Mouse (Mus musculus) forebrain, postnatal 0 days (tissue): ENCODE measurements around the gene Chl1. TPM values are rescaled to one million over a fixed set of nuclear protein-coding genes. Genes with fewer than 3 reads are reported as not detected.
A peak's percentile ranks its signal among the peaks of the same experiment; 100 is the strongest.

Source experiments
- ATAC-seq: fragments of 200-750 bp; cut with Nextera tagmentation; 2 replicates; pipeline ENCODE4 v1.8.0; 2017; ENCODE audit warnings: mild to moderate bottlenecking, moderate library complexity
- DNase-seq: peaks from one replicate; pipeline ENCODE4 v3.0.0-alpha.2; 2015
- H3K27ac ChIP-seq: fragments of 300-500 bp; sonication (generic); 2 replicates; pipeline ENCODE4 v1.5.1; 2014; ENCODE audit warnings: low read depth, mild to moderate bottlenecking, antibody characterized with exemption, low read length, moderate library complexity, mixed read lengths
- H3K27me3 ChIP-seq: fragments of 300-500 bp; sonication (generic); 2 replicates; pipeline ENCODE4 v1.6.1; 2014; ENCODE audit warnings: mild to moderate bottlenecking, low read length, mixed read lengths; ENCODE audit not compliant: insufficient read depth
- H3K36me3 ChIP-seq: fragments of 300-500 bp; sonication (generic); 2 replicates; pipeline ENCODE4 v1.6.1; 2014; ENCODE audit warnings: mild to moderate bottlenecking, moderate library complexity; ENCODE audit not compliant: insufficient read depth
- H3K4me1 ChIP-seq: fragments of 300-500 bp; sonication (generic); 2 replicates; pipeline ENCODE4 v1.6.1; 2014; ENCODE audit warnings: antibody characterized with exemption; ENCODE audit not compliant: insufficient read depth
- H3K4me2 ChIP-seq: fragments of 300-500 bp; sonication (generic); 2 replicates; pipeline ENCODE4 v1.6.1; 2014; ENCODE audit warnings: low read depth, mild to moderate bottlenecking, moderate library complexity
- H3K4me3 ChIP-seq: fragments of 300-500 bp; sonication (generic); 2 replicates; pipeline ENCODE4 v1.5.1; 2014; ENCODE audit warnings: low read depth, low read length, mixed read lengths
- H3K9ac ChIP-seq: fragments of 300-500 bp; sonication (generic); 2 replicates; pipeline ENCODE4 v1.6.1; 2014; ENCODE audit warnings: mild to moderate bottlenecking
- H3K9me3 ChIP-seq: fragments of 300-500 bp; sonication (generic); 2 replicates; pipeline ENCODE4 v1.6.1; 2016; ENCODE audit warnings: low read length
- CTCF ChIP-seq: sonication (generic); IDR thresholded peaks from 2 replicates; pipeline ENCODE4 v1.5.1; 2016; ENCODE audit warnings: antibody characterized with exemption, control low read depth, low read depth
- WGBS: fragments of 180-500 bp; shearing (Covaris S2); extraction: QIAGEN DNeasy Blood & Tissue Kit; methylation state at CpG from one replicate; pipeline ENCODE4 v1.1.7; 2014; 5-methylcytosine and 5-hydroxymethylcytosine counted together
- polyA plus RNA-seq: library from polyadenylated mRNA; unstranded; fragments of >200 nt; fragmentation: Nextera tagmentation; extraction: Ambion mirVana; gene quantifications from 2 replicates; pipeline ENCODE4 v1.2.1, GENCODE M21; 2015
- total RNA-seq: library from RNA; depleted of rRNA; stranded (reverse); fragments of >200 nt; gene quantifications from 2 replicates; pipeline ENCODE4 v1.2.3, GENCODE M21; 2014; rRNA removed

Gene Chl1
- total RNA-seq (317 and 347 TPM in 2 replicates), polyA plus RNA-seq (131 and 173 TPM in 2 replicates)

GRCm38 (mm10) chr6:103510392-103511289, at the start of gene Chl1:
Gene Chl1 (plus strand): TSS chr6:103510586.
- peaks cover 11% of the 10 kb centered on the region for H3K4me1 ChIP-seq
- TF ChIP-seq CTCF, result no peak
- peak within 1 kb of the TSS; percentile 59 for H3K4me2 ChIP-seq
- DNase-seq (peak; percentile 71), ATAC-seq (peak; percentile 34)
- H3K27ac ChIP-seq, result peak within 1 kb of the TSS; percentile 94
- no peaks in the 10 kb centered on the region for H3K9me3 ChIP-seq
- H3K9ac ChIP-seq, result peak within 1 kb of the TSS; percentile 82
- H3K27me3 ChIP-seq, result no peaks in the 10 kb centered on the region
- WGBS, result 3% methylated on average over 25 of the region's 25 CpGs
- no peaks in the 10 kb centered on the region for H3K36me3 ChIP-seq
- H3K4me3 ChIP-seq, result peak within 1 kb of the TSS; percentile 59

GRCm38 (mm10) chr6:103465479-103466080, 44.8 kb upstream of the Chl1 start:
- Histone ChIP-seq H3K36me3 (no peaks in the 10 kb centered on the region), H3K9me3 (no peaks in the 10 kb centered on the region), H3K9ac (no peak overlapping the region), H3K27me3 (no peaks in the 10 kb centered on the region), H3K4me1 (no peaks in the 10 kb centered on the region), H3K4me2 (no peak overlapping the region), H3K27ac (no peak overlapping the region), H3K4me3 (no peak overlapping the region)
- 42% methylated on average over 5 of the region's 5 CpGs for whole genome bisulfite sequencing
- DNase-seq (no peak), ATAC-seq (no peak)
- no peak for TF ChIP-seq CTCF

GRCm38 (mm10) chr6:103473316-103473715, 37.1 kb upstream of the Chl1 start:
- Histone ChIP-seq H3K4me1 (no peaks in the 10 kb centered on the region), H3K9me3 (no peaks in the 10 kb centered on the region), H3K9ac (no peak overlapping the region), H3K4me3 (no peak overlapping the region), H3K36me3 (no peaks in the 10 kb centered on the region), H3K4me2 (no peak overlapping the region), H3K27me3 (no peaks in the 10 kb centered on the region), H3K27ac (no peak overlapping the region)
- DNase-seq (no peak), ATAC-seq (no peak)
- 62% methylated on average over 5 of the region's 5 CpGs for WGBS
- no peak for TF ChIP-seq CTCF

- no peak overlapping the region for H3K27ac ChIP-seq
- ATAC-seq (no peak), DNase-seq (no peak)
- 58% methylated on average over 1 of the region's 1 CpGs for WGBS
- H3K36me3 ChIP-seq, result no peaks in the 10 kb centered on the region
- H3K4me1 ChIP-seq, result no peaks in the 10 kb centered on the region
- H3K9ac ChIP-seq, result no peak overlapping the region
- H3K27me3 ChIP-seq, result no peaks in the 10 kb centered on the region
- TF ChIP-seq CTCF, result no peak
- H3K4me3 ChIP-seq, result no peak overlapping the region
- no peak overlapping the region for H3K4me2 ChIP-seq
- no peaks in the 10 kb centered on the region for H3K9me3 ChIP-seq
Measured at GRCm38 (mm10) chr6:103487199-103487598, 23.2 kb upstream of the Chl1 start.

- H3K9me3 ChIP-seq, result no peaks in the 10 kb centered on the region
- DNase-seq (no peak), ATAC-seq (no peak)
- no peak overlapping the region for H3K9ac ChIP-seq
- TF ChIP-seq CTCF, result no peak
- WGBS, result 71% methylated on average over 4 of the region's 4 CpGs
- no peak overlapping the region for H3K4me2 ChIP-seq
- H3K4me3 ChIP-seq, result no peak overlapping the region
- H3K27me3 ChIP-seq, result no peaks in the 10 kb centered on the region
- no peak overlapping the region for H3K27ac ChIP-seq
- no peaks in the 10 kb centered on the region for H3K36me3 ChIP-seq
- no peaks in the 10 kb centered on the region for H3K4me1 ChIP-seq
Measured at GRCm38 (mm10) chr6:103498404-103498803, 12.0 kb upstream of the Chl1 start.

GRCm38 (mm10) chr6:103504065-103504464, 6.3 kb upstream of the Chl1 start:
- H3K27me3 ChIP-seq, result no peaks in the 10 kb centered on the region
- H3K4me1 ChIP-seq, result 0 out of 2 replicates have a peak, but pooled peaks cover 2% of the 10 kb centered on the region
- ATAC-seq (no peak), DNase-seq (no peak)
- H3K27ac ChIP-seq, result no peak overlapping the region
- H3K9ac ChIP-seq, result no peak overlapping the region
- H3K4me3 ChIP-seq, result no peak overlapping the region
- no peaks in the 10 kb centered on the region for H3K9me3 ChIP-seq
- TF ChIP-seq CTCF, result no peak
- no peak overlapping the region for H3K4me2 ChIP-seq
- 53% methylated on average over 3 of the region's 3 CpGs for whole genome bisulfite sequencing
- no peaks in the 10 kb centered on the region for H3K36me3 ChIP-seq
